Mouse (Mus musculus) activated CD4-positive, CD25-positive, alpha-beta regulatory T cell (primary cell): ENCODE results near the gene Grn. TPM values are rescaled to one million over a fixed set of nuclear protein-coding genes. Genes with fewer than 3 reads are reported as not detected.

ENCODE experiments used
- polyA plus RNA-seq, 2 experiments: library from polyadenylated mRNA; unstranded; fragments of 100-300 nt; shearing (Covaris generic); gene quantifications; one replicate each; pipeline ENCODE4 v1.2.1; 2017

Grn gene
- polyA plus RNA-seq: 10 to 100 TPM; 42.4 to 63.7 TPM

DNA sequence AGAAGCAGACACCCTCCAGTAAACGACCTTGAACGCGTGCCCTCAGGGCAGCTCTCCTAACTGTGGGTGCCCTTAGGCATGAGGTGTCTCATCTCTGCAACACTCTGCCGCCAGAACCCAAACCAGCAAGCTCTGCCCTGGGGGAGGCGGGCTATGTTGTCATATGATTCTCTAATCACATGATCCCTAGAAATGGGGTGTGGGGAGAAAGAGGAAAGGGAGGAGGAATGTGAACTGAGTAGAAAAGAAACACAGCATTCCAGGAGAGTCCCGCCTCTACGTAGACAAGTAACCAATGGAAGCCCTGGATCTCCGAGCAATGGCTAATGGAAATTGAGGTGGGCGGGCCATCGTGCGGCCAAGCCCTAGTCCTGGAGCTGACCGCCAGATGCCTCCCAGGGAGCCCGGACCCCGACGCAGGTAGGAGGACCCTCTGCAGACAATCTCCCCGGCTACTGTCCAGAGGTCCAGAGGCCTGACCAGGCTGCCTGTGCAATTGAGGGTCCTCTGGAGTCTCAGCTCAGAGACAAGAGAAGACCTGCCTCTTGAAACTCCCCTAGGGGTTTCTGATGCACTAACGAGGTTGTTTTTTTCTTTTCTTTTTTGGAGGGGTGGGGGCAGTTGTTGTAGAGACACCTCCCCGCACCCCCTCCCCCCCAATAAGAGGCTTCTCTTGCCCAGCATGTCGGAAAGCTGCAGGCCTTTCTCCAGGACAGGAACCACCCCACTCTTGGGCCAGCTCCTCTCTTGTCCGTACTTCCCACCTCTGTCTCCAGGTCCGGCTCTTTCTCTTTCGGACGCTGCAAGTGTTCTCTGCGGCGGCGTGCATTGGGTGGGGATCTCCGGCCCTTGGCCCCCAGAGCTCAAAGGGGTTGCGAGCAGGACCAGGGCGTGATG is at the start of gene Grn:
Grn (plus strand) TSS at position 195 of the 897 bp plus-strand sequence.

DNA sequence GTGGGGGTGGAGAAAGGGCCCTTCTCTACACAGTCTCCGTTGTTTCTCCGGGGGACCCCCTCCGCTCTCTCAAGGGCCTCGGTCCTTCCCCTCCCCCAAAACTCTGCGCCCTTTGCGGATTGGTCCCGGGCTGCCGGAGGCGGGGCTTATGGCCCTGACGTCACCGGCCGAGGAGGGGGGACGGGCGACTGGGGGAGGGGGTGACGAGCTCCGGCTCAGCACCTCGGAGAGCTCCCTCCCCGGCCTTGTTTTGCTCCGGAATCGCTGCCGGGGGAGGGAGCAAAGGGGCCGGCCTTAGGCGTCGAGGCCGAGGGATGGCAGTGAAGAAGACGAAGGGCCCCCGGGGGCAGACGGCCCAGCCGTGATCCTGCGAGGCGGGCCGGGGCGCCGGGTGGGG is 36.9 kb upstream of the Grn start, which contains the start of gene Rundc3a:
Rundc3a (plus strand) TSS at position 166 of the 397 bp plus-strand sequence.

DNA sequence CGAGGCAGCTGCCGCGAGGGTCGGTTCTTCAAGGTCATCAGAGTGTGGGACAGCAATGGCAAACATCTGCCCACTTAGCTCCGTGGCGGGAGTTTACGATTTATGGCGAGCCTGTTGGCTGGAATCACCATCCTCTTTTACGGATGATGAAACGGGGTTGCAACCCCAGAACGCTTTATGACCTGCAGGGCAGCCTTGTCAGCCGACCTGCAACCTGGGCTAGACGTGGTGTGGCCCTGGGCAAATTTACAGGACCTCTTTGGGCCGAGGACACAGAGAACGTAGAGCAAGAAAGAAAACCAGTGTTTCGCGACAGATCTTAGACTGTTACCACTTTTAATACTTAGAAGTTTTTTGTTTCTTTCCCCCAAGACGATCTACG is 22.3 kb upstream of the Grn start, which contains the start of gene Slc25a39:
Slc25a39 (minus strand) TSS at position 113 of the 382 bp plus-strand sequence.

DNA sequence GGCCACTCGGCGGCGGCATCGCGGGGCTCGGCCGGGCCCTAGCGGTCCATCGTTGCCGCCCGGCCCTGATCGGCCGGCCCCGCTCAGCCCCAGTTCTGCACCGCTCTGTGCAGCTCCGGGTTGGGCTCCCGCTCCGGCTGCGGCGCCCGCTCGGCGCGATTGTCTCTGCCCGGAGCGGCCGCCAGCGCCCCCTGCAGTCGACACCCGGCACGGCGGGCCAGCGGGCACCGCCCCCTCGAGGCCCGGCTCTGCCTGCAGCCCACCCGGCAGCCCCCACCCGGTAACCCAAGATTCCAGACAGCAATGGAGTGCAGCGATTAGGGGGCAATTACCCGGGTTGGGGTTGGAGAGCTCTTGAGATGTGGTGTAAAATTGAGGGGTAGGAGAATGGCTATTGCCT is 17.4 kb downstream of the Grn start, which contains the start of gene Fam171a2:
Fam171a2 (minus strand) TSS at position 186 of the 400 bp plus-strand sequence.

DNA sequence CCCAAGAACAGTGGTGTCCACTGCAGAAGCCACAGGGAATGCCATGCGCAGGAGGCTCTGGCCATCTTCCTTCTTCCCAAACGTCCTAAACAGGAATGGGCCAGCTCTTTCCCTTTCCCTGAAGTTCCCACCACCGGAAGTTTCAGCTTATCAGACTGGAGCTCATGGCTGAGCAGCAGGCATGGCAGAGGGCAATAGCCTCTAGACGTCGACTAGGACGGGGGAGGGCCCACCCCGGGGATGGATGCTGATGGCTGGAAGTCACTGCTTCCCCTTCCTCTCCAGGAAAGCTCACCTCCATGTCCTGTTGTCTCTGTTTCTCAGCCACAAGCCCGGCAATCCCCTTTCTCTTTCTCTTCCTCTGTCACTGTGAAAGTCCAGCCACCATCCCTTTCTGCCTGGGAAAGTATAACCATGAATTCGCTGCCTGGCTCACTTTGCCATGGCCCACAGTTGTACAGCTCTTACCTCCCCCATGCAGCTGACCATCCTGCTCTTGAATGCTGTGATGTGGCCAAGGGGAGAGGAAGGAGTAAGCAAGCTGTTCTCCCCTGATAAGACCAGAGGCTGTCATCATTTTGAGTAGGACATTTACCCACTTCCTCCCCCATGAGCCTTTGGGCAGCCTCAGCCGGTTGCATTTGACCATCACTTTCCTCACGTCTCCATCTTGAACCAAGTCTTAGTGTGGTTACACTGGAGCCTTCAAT is 39.7 kb downstream of the Grn start, which contains the start of gene Itga2b:
Itga2b (minus strand) TSS at position 475 of the 710 bp plus-strand sequence.

Other genes with a start within 250 kb of the Grn start
- 10 to 100 TPM; 71.5 to 99.9 TPM for gene Lsm12, start 245.0 kb upstream of the Grn start, polyA plus RNA-seq
- 10 to 100 TPM; 23.4 to 38.3 TPM for gene G6pc3, start 240.7 kb upstream of the Grn start, polyA plus RNA-seq
- 10 to 100 TPM; 23.2 to 25.0 TPM for gene Hdac5, start 200.1 kb upstream of the Grn start, polyA plus RNA-seq
- gene BC030867, start 181.4 kb upstream of the Grn start, polyA plus RNA-seq: 1 to 10 TPM; 1.3 to 2.5 TPM
- not detected for gene Asb16, start 161.6 kb upstream of the Grn start, polyA plus RNA-seq
- gene Tmub2, start 145.4 kb upstream of the Grn start, polyA plus RNA-seq: 10 to 100 TPM; 53.2 to 53.9 TPM
- 10 to 100 TPM; 18.9 to 21.8 TPM for gene Atxn7l3, start 133.7 kb upstream of the Grn start, polyA plus RNA-seq
- 100 to 1,000 TPM; 104 to 123 TPM for gene Ubtf, start 110.6 kb upstream of the Grn start, polyA plus RNA-seq
- 1 to 10 TPM; 3.0 to 3.3 TPM for gene Slc4a1, start 64.1 kb upstream of the Grn start, polyA plus RNA-seq
- 10 to 100 TPM; 25.8 to 29.9 TPM for gene Rundc3a, start 36.9 kb upstream of the Grn start, polyA plus RNA-seq
- 10 to 100 TPM; 78.1 to 93.5 TPM for gene Slc25a39, start 22.4 kb upstream of the Grn start, polyA plus RNA-seq
- under 1 TPM in 1 of 2 experiments, not detected in 1; 0.32 TPM for gene Fam171a2, start 17.4 kb downstream of the Grn start, polyA plus RNA-seq
- gene Itga2b, start 39.8 kb downstream of the Grn start, polyA plus RNA-seq: 1 to 10 TPM in 1 of 2 experiments, under 1 TPM in 1; 0.64 to 1.1 TPM
- gene Gpatch8, start 126.1 kb downstream of the Grn start, polyA plus RNA-seq: 10 to 100 TPM; 57.4 to 60.5 TPM
- gene Gm11627, start 149.1 kb downstream of the Grn start, polyA plus RNA-seq: not detected
- not detected for gene Fzd2, start 174.1 kb downstream of the Grn start, polyA plus RNA-seq
- gene Meioc, start 233.4 kb downstream of the Grn start, polyA plus RNA-seq: under 1 TPM in 1 of 2 experiments, not detected in 1; 0.04 TPM